Mouse (Mus musculus): ENCODE results near the gene Twist2. TPM values are rescaled to one million over a fixed set of nuclear protein-coding genes. Genes with fewer than 3 reads are reported as not detected.

Gene Twist2
- total RNA-seq (2012; rRNA removed) = not detected in 2 replicates
- not detected for polyA plus RNA-seq (2012; ENCODE audit: insufficient read depth in 1 of 2, insufficient read length in 2 of 2, low read depth in 1 of 2, low replicate concordance in 2 of 2, missing spikeins in 1 of 2)

DNA sequence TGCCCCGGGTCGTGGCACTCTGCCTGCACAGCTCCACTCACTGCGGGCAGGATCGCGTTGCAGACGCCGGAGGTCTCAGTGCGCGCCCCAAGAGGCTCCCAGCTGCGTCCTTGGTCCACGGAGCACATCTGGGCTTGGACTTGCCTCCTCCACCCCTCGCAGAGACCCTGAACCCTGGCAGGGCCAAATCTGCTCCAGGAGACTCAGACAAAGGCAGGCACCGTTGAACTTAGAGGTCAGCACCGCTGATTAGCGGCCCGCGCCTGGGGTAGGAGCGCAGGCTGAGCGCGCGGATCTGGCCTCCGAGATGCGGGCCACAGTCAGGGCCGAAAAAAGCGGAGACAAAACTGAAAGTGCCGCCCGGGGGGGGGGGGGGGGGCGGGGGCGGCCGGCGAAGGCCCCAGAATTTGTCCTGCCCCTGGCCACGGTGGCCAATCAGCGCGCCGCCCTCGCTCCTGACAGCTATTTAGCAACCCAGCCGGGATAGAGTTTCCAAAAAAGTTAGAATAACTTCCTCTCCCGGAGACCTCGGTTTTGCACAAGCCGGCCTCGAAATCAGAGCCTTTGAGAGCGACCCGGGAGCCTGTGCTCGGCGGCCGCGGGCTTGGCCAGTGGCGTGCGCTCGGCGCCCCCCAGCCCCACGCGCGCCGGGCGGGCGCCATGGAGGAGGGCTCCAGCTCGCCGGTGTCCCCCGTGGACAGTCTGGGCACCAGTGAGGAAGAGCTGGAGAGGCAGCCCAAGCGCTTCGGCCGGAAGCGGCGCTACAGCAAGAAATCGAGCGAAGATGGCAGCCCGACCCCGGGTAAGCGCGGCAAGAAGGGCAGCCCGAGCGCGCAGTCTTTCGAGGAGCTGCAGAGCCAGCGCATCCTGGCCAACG, at the start of gene Twist2:
Twist2 (plus strand) TSS at position 495 of the 877 bp plus-strand sequence.
- Histone ChIP-seq H3K9me3 (replicated peaks; ENCODE audit: insufficient read depth, low read length) (no peaks in the 10 kb centered on the region), H3K4me1 (ENCODE audit: control insufficient read depth in 1 of 2, insufficient read depth in 2 of 2, low read length in 2 of 2) (no peaks in the 10 kb centered on the region), H3K79me2 (ENCODE audit: control insufficient read depth, insufficient read depth, low read length, poor library complexity) (no peaks in the 10 kb centered on the region), H3K36me3 (ENCODE audit: control insufficient read depth in 1 of 2, insufficient read depth in 2 of 2, low read length in 2 of 2) (no peaks in the 10 kb centered on the region), H3K9ac (ENCODE audit: control insufficient read depth, low read depth, low read length, poor library complexity, severe bottlenecking) (no peak within 1 kb of the TSS), H3K4me3 (ENCODE audit: control insufficient read depth in 1 of 2, insufficient read depth in 1 of 2, low read depth in 2 of 2, low read length in 2 of 2) (no peak within 1 kb of the TSS), H3K27ac (ENCODE audit: control insufficient read depth, low read depth, low read length) (no peak within 1 kb of the TSS), H3K27me3 (ENCODE audit: control insufficient read depth in 1 of 2, insufficient read depth in 2 of 2, low read length in 2 of 2) (no peaks in the 10 kb centered on the region)
- DNase-seq (ENCODE audit: low read depth, low spot score) = no peak
- TF ChIP-seq MYC (IDR thresholded peaks at IDR 0.05; ENCODE audit: low read depth, low read length) (no peak), SMC3 (IDR thresholded peaks at IDR 0.05; ENCODE audit: low read depth, low read length) (no peak), GATA1 (IDR thresholded peaks at IDR 0.05; ENCODE audit: low read depth, low read length) (no peak), CHD1 (IDR thresholded peaks at IDR 0.05; ENCODE audit: low read depth, low read length) (no peak), GABPA (IDR thresholded peaks at IDR 0.05; ENCODE audit: low read depth, low read length) (no peak), KAT2A (conservative IDR thresholded peaks at IDR 0.05; ENCODE audit: low read depth, low read length) (no peak), ZC3H11A (IDR thresholded peaks at IDR 0.05; ENCODE audit: low read depth, low read length) (no peak), ZNF384 (IDR thresholded peaks at IDR 0.05; ENCODE audit: low read depth, low read length) (no peak), ELF1 (IDR thresholded peaks at IDR 0.05; ENCODE audit: low read depth, low read length) (no peak), MAX (IDR thresholded peaks at IDR 0.05; ENCODE audit: low read length) (no peak), SIN3A (IDR thresholded peaks at IDR 0.05; ENCODE audit: low read length) (no peak), TAL1 (IDR thresholded peaks at IDR 0.05; ENCODE audit: low read length) (no peak), POLR2AphosphoS5 (IDR thresholded peaks at IDR 0.05; ENCODE audit: borderline replicate concordance, low read depth, low read length) (no peak), CTCF (IDR thresholded peaks at IDR 0.05 in 2 of 3, conservative IDR thresholded peaks at IDR 0.05 in 1 of 3; ENCODE audit: control insufficient read depth in 1 of 3, insufficient read depth in 1 of 3, low read depth in 2 of 3, low read length in 3 of 3, poor library complexity in 1 of 3, severe bottlenecking in 1 of 3) (no peak), TBP (IDR thresholded peaks at IDR 0.05; ENCODE audit: low read depth, low read length) (no peak)

- no peaks in the 10 kb centered on the region for H3K27me3 ChIP-seq (ENCODE audit: control insufficient read depth in 1 of 2, insufficient read depth in 2 of 2, low read length in 2 of 2)
- no peak overlapping the region for H3K9ac ChIP-seq (ENCODE audit: control insufficient read depth, low read depth, low read length, poor library complexity, severe bottlenecking)
- no peak overlapping the region for H3K4me3 ChIP-seq (ENCODE audit: control insufficient read depth in 1 of 2, insufficient read depth in 1 of 2, low read depth in 2 of 2, low read length in 2 of 2)
- no peak for DNase-seq (ENCODE audit: low read depth, low spot score)
- H3K79me2 ChIP-seq (ENCODE audit: control insufficient read depth, insufficient read depth, low read length, poor library complexity) = no peaks in the 10 kb centered on the region
- no peaks in the 10 kb centered on the region for H3K9me3 ChIP-seq (replicated peaks; ENCODE audit: insufficient read depth, low read length)
- TF ChIP-seq MAFK (IDR thresholded peaks at IDR 0.05; ENCODE audit: borderline replicate concordance, low read depth, low read length) (no peak), RAD21 (IDR thresholded peaks at IDR 0.05; ENCODE audit: low read depth, low read length) (no peak), MEF2A (IDR thresholded peaks at IDR 0.05; ENCODE audit: extremely low read depth, insufficient replicate concordance, low read depth, low read length, poor library complexity, severe bottlenecking) (no peak), E2F4 (IDR thresholded peaks at IDR 0.05; ENCODE audit: borderline replicate concordance, low read depth, low read length) (no peak), USF2 (IDR thresholded peaks at IDR 0.05; ENCODE audit: borderline replicate concordance in 1 of 2, insufficient read depth in 1 of 2, low read depth in 1 of 2, low read length in 2 of 2) (no peak), GABPA (IDR thresholded peaks at IDR 0.05; ENCODE audit: low read depth, low read length) (no peak), SIN3A (IDR thresholded peaks at IDR 0.05; ENCODE audit: low read length) (no peak), ZC3H11A (IDR thresholded peaks at IDR 0.05; ENCODE audit: low read depth, low read length) (no peak), POLR2AphosphoS5 (IDR thresholded peaks at IDR 0.05; ENCODE audit: borderline replicate concordance, low read depth, low read length) (no peak), TAL1 (IDR thresholded peaks at IDR 0.05; ENCODE audit: low read length) (no peak), CHD1 (IDR thresholded peaks at IDR 0.05; ENCODE audit: low read depth, low read length) (no peak), USF1 (IDR thresholded peaks at IDR 0.05; ENCODE audit: low read depth, low read length) (no peak)
- no peaks in the 10 kb centered on the region for H3K4me1 ChIP-seq (ENCODE audit: control insufficient read depth in 1 of 2, insufficient read depth in 2 of 2, low read length in 2 of 2)
- H3K27ac ChIP-seq (ENCODE audit: control insufficient read depth, low read depth, low read length) = no peak overlapping the region
- no peaks in the 10 kb centered on the region for H3K36me3 ChIP-seq (ENCODE audit: control insufficient read depth in 1 of 2, insufficient read depth in 2 of 2, low read length in 2 of 2)
Measured at GRCm38 (mm10) chr1:91752931-91753330, 48.3 kb upstream of the Twist2 start.
